Mouse (Mus musculus): Measurements from ENCODE around the gene Arl8b. TPM values are rescaled to one million over a fixed set of nuclear protein-coding genes. Genes with fewer than 3 reads are reported as not detected.

Gene Arl8b
- polyA plus RNA-seq, 1 experiment from 2014 or later, result 90.9 TPM

- no peaks in the 10 kb centered on the region for H3K27me3 ChIP-seq (ENCODE audit: control insufficient read depth, insufficient read depth, low read length)
- H3K9me3 ChIP-seq (ENCODE audit: control insufficient read depth, low read length), result no peaks in the 10 kb centered on the region
- ATAC-seq (ENCODE audit: insufficient read depth, low FRiP score, low TSS enrichment) (no peak), DNase-seq (ENCODE audit: low spot score) (no peak)
- no peak overlapping the region for H3K27ac ChIP-seq (ENCODE audit: low read depth, low read length)
- peak overlapping the region; percentile 88 for H3K4me3 ChIP-seq (ENCODE audit: low read depth, low read length)
- H3K4me1 ChIP-seq (ENCODE audit: control insufficient read depth, insufficient read depth, low read length), result peaks cover 9% of the 10 kb centered on the region; the same call in 1 of the 2 replicates
- H3K9ac ChIP-seq (ENCODE audit: low read length), result no peak overlapping the region
- 35% methylated on average over 5 of the region's 5 CpGs for WGBS
- H3K36me3 ChIP-seq (ENCODE audit: control insufficient read depth, insufficient read depth, low read length), result no peaks in the 10 kb centered on the region
- peak overlapping the region; percentile 92 for H3K4me2 ChIP-seq (ENCODE audit: low read depth)
Measured at GRCm38 (mm10) chr6:108827336-108827920, 44.5 kb downstream of the Arl8b start.

DNA sequence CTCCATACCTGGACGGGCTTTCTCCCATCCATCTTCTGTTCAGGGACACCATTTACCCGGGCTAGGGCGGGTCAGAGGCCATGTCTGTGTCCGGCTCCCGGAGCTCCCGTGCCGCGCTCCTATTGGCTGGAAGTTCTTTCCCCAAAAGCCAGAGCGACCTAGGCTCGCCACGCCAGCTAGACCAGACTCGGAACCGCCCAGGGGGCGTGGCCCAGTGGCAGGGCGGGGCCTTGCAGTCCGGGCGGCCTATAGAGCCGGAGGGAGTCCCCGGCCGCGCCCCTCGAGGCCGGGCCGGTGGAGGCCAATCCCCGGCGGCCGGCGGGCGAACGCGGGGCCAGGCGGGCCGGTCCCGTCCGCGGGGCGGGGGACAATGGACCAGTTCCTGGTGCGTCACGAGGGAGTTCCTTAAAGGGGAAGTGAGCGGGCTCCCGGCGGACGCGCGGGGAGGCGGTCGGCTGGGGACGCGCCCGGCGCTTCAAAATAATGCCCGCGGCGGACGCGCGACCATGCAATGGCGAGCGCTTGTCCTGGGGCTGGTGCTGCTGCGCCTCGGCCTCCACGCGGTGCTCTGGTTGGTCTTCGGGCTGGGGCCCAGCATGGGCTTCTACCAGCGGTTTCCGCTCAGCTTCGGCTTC, 45.5 kb downstream of the Arl8b start, which contains the start of gene Edem1:
TSS of gene Edem1 (plus strand) at position 408 of the 635 bp plus-strand sequence.
- peak within 1 kb of the TSS; percentile 92 for H3K4me2 ChIP-seq (ENCODE audit: low read depth)
- WGBS, result under 1% methylated on average over 55 of the region's 67 CpGs
- H3K9ac ChIP-seq (ENCODE audit: low read length), result peak within 1 kb of the TSS; percentile 91
- peak within 1 kb of the TSS; percentile 88 for H3K4me3 ChIP-seq (ENCODE audit: low read depth, low read length)
- ATAC-seq (ENCODE audit: insufficient read depth, low FRiP score, low TSS enrichment) (peak; percentile 98), DNase-seq (ENCODE audit: low spot score) (peak; percentile 99)
- peaks cover 9% of the 10 kb centered on the region; the same call in 1 of the 2 replicates for H3K4me1 ChIP-seq (ENCODE audit: control insufficient read depth, insufficient read depth, low read length)
- peak within 1 kb of the TSS; percentile 76 for H3K27ac ChIP-seq (ENCODE audit: low read depth, low read length)
- H3K27me3 ChIP-seq (ENCODE audit: control insufficient read depth, insufficient read depth, low read length), result no peaks in the 10 kb centered on the region
- H3K9me3 ChIP-seq (ENCODE audit: control insufficient read depth, low read length), result no peaks in the 10 kb centered on the region
- no peaks in the 10 kb centered on the region for H3K36me3 ChIP-seq (ENCODE audit: control insufficient read depth, insufficient read depth, low read length)

DNA sequence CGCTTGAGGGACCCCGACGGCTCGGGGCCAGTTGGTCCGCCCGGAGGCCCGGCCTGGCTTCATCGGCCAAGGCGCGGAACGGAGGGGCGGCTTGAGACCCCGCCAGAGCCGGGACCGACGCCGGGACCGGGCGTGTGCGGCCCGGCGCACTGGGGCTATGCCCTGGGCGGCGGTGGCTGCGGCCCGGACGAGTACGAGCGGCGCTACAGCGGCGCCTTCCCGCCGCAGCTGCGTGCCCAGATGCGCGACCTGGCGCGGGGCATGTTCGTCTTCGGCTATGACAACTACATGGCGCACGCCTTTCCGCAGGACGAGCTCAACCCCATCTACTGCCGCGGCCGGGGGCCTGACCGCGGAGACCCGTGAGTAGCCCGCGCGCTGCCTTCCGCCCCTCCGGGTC, 46.0 kb downstream of the Arl8b start:
- peak overlapping the region; percentile 92 for H3K4me2 ChIP-seq (ENCODE audit: low read depth)
- no peaks in the 10 kb centered on the region for H3K27me3 ChIP-seq (ENCODE audit: control insufficient read depth, insufficient read depth, low read length)
- under 1% methylated on average over 55 of the region's 56 CpGs for WGBS
- ATAC-seq (ENCODE audit: insufficient read depth, low FRiP score, low TSS enrichment) (peak; percentile 66), DNase-seq (ENCODE audit: low spot score) (no peak)
- H3K4me3 ChIP-seq (ENCODE audit: low read depth, low read length), result peak overlapping the region; percentile 88
- H3K9me3 ChIP-seq (ENCODE audit: control insufficient read depth, low read length), result no peaks in the 10 kb centered on the region
- H3K27ac ChIP-seq (ENCODE audit: low read depth, low read length), result peak overlapping the region; percentile 76
- peaks cover 9% of the 10 kb centered on the region; the same call in 1 of the 2 replicates for H3K4me1 ChIP-seq (ENCODE audit: control insufficient read depth, insufficient read depth, low read length)
- H3K36me3 ChIP-seq (ENCODE audit: control insufficient read depth, insufficient read depth, low read length), result no peaks in the 10 kb centered on the region
- H3K9ac ChIP-seq (ENCODE audit: low read length), result peak overlapping the region; percentile 91

- Histone ChIP-seq H3K27me3 (ENCODE audit: control insufficient read depth, insufficient read depth, low read length) (no peaks in the 10 kb centered on the region), H3K4me3 (ENCODE audit: low read depth, low read length) (peak overlapping the region; percentile 88), H3K27ac (ENCODE audit: low read depth, low read length) (no peak overlapping the region), H3K9ac (ENCODE audit: low read length) (peak overlapping the region; percentile 91), H3K4me2 (ENCODE audit: low read depth) (peak overlapping the region; percentile 92), H3K9me3 (ENCODE audit: control insufficient read depth, low read length) (no peaks in the 10 kb centered on the region), H3K4me1 (ENCODE audit: control insufficient read depth, insufficient read depth, low read length) (peaks cover 9% of the 10 kb centered on the region; the same call in 1 of the 2 replicates), H3K36me3 (ENCODE audit: control insufficient read depth, insufficient read depth, low read length) (no peaks in the 10 kb centered on the region)
- WGBS, result 19% methylated on average over 22 of the region's 22 CpGs
- no peak for ATAC-seq (ENCODE audit: insufficient read depth, low FRiP score, low TSS enrichment)
- peak; percentile 27 for DNase-seq (ENCODE audit: low spot score)
Measured at GRCm38 (mm10) chr6:108829386-108830370, 46.8 kb downstream of the Arl8b start.

DNA sequence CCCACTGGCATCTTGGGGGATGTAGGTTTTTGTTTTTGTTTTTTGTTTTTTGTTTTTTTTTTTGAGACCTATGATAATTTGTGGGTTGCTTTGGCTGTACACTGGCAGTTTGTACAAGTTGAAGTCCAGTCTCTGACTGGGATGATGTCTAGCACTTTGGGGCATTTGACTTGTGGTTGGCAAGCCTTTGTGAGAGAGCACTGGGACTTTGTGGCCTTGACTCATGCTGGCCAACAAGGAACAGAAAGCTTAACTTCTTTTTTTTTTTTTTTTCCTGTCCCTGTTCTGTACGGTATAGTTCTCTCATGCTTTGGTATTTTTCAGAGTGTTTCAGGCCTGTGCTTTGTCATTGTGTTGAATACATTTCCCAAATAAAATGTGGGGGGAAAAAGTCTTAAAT, 49.3 kb downstream of the Arl8b start:
- H3K36me3 ChIP-seq (ENCODE audit: control insufficient read depth, insufficient read depth, low read length), result no peaks in the 10 kb centered on the region
- H3K4me1 ChIP-seq (ENCODE audit: control insufficient read depth, insufficient read depth, low read length), result peaks cover 9% of the 10 kb centered on the region; the same call in 1 of the 2 replicates
- no peak overlapping the region for H3K4me2 ChIP-seq (ENCODE audit: low read depth)
- H3K4me3 ChIP-seq (ENCODE audit: low read depth, low read length), result no peak overlapping the region
- H3K9me3 ChIP-seq (ENCODE audit: control insufficient read depth, low read length), result no peaks in the 10 kb centered on the region
- H3K27me3 ChIP-seq (ENCODE audit: control insufficient read depth, insufficient read depth, low read length), result no peaks in the 10 kb centered on the region
- no peak for DNase-seq (ENCODE audit: low spot score)
- no peak overlapping the region for H3K9ac ChIP-seq (ENCODE audit: low read length)
- H3K27ac ChIP-seq (ENCODE audit: low read depth, low read length), result no peak overlapping the region
- no peak for ATAC-seq (ENCODE audit: insufficient read depth, low FRiP score, low TSS enrichment)
- WGBS, result 88% methylated on average over 1 of the region's 1 CpGs

DNA sequence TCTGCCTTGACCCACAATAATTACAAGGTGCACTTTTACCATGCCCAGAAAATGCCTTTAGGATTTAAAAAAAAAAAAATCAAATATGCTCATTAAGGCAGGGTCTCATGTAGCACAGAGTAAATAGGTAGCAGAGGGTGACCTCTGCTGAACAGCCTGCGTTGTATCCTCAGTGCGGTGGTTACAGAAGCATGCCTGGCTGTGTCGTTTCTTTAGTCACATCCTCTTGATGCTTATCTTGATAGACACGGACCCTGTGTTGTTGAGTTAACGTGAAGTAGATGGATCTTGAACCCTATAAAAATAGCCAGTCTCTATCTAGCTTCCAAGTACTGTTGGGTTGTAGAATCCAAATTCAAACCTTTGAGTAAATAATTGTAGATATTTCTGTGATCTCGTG, 50.1 kb downstream of the Arl8b start:
- ATAC-seq (ENCODE audit: insufficient read depth, low FRiP score, low TSS enrichment) (no peak), DNase-seq (ENCODE audit: low spot score) (no peak)
- Histone ChIP-seq H3K27me3 (ENCODE audit: control insufficient read depth, insufficient read depth, low read length) (no peaks in the 10 kb centered on the region), H3K4me1 (ENCODE audit: control insufficient read depth, insufficient read depth, low read length) (peaks cover 9% of the 10 kb centered on the region; the same call in 1 of the 2 replicates), H3K36me3 (ENCODE audit: control insufficient read depth, insufficient read depth, low read length) (no peaks in the 10 kb centered on the region), H3K4me2 (ENCODE audit: low read depth) (no peak overlapping the region), H3K4me3 (ENCODE audit: low read depth, low read length) (no peak overlapping the region), H3K9ac (ENCODE audit: low read length) (no peak overlapping the region), H3K27ac (ENCODE audit: low read depth, low read length) (no peak overlapping the region), H3K9me3 (ENCODE audit: control insufficient read depth, low read length) (no peaks in the 10 kb centered on the region)
- 84% methylated on average over 6 of the region's 6 CpGs for WGBS

DNA sequence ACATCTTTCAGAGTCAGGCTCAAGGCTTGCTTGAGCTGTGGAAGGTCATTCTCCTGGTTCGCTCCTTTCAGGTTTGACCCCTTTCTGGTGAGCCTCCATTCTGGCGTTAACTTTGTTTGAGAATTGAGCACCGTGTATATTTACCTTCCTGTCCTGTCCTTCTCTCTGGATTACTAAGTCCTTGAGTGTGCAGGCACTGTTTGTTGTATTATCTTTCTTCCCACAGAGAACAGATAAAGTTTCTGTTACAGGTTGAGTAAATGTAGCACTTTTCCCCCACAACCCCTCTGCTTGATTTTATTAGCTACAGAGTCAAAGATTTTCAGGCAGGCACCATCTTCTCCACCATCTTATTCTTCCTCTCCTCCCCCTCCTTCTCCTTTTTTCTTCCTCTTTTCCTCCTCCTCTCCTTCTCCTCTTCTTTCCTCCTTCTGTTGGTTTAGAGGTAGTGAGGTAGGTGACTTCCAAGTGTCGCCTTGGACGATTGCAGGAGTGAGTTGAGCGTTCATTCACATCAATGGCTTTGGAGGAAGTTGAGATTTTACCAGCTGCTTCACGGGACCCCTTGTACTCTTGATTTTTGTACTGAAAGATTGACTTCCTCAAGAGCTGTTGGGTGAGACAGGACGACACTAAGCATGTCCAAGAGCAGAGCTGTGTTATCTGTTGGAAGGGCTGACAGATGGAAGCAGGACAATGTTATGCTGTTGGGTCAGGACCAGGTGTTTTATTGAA, 51.2 kb downstream of the Arl8b start:
- H3K27ac ChIP-seq (ENCODE audit: low read depth, low read length), result no peak overlapping the region
- peaks cover 9% of the 10 kb centered on the region; the same call in 1 of the 2 replicates for H3K4me1 ChIP-seq (ENCODE audit: control insufficient read depth, insufficient read depth, low read length)
- DNase-seq (ENCODE audit: low spot score) (no peak), ATAC-seq (ENCODE audit: insufficient read depth, low FRiP score, low TSS enrichment) (no peak)
- no peak overlapping the region for H3K4me2 ChIP-seq (ENCODE audit: low read depth)
- no peaks in the 10 kb centered on the region for H3K36me3 ChIP-seq (ENCODE audit: control insufficient read depth, insufficient read depth, low read length)
- H3K27me3 ChIP-seq (ENCODE audit: control insufficient read depth, insufficient read depth, low read length), result no peaks in the 10 kb centered on the region
- no peaks in the 10 kb centered on the region for H3K9me3 ChIP-seq (ENCODE audit: control insufficient read depth, low read length)
- 83% methylated on average over 8 of the region's 8 CpGs for WGBS
- H3K9ac ChIP-seq (ENCODE audit: low read length), result no peak overlapping the region
- no peak overlapping the region for H3K4me3 ChIP-seq (ENCODE audit: low read depth, low read length)

Measured in neural tube, embryonic 11.5 days (tissue).